Mouse (Mus musculus): ENCODE measurements around the gene Unc93b1.
"Not testable (repeated sequence)": the region's sequence is repeated elsewhere in the genome, so short reads cannot be mapped to it uniquely, and the experiment has no call there.

Gene Unc93b1

GRCm38 (mm10) chr19:3948546-3948945, 13.6 kb downstream of the Unc93b1 start:
- no peak for DNase-seq

DNA sequence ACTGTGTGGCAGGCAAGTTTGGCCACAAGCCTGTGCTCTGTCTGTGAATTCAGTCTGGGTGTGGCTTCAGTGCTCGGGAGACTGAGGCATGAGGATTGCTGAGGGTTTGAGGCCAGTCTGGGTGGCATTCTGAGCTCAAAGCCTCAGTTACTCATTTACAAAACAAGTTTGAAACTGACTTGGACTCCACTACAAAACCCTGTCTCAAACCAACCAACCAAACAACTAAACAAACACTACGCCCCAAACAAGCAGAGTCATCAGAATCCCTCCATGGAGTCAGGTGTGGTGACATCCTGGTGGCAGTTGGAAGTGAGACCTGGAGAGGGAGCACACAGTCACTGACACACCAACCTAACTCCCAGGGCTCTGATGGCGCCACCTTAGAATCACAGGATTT, 15.3 kb downstream of the Unc93b1 start:
- no peak for DNase-seq

DNA sequence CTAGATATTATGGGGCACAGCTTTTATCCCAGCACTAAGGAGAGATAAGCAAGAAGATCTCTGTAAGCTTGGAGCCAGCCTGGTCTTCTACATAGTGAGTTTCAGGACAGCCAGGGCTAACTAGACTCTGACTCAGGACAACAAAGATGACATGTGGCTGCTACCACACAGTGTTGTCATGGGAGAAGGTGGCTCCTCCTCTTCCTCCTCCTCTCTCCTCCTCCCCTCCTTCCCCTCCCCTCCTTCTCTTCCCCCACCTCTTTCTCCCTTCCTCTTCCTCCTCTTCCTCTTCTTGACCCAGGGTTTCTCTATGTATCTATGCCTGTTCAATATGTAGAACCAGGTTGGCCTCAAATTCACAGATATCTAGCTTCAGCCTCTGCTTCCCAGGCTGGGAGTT, 16.5 kb downstream of the Unc93b1 start:
- DNase-seq = no peak

DNA sequence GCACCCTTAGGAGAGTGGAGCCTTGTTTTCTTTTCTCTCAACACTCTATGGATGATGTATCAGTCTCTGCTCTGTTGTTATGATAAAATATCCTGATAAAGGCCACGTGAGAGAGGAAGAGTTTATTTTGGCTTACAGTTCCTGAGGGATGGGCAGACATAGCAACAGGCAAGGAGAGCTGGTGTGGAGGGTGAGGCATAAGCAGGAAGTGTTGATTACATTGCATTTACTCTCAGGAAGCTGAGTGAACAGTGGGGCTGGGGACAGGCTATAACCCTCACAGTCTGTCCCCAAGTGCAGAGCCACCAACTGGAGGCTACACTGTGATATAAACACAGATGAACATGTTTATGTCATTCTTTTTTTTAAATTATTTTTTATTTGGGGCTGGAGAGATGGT, 17.1 kb downstream of the Unc93b1 start:
- DNase-seq = no peak

DNA sequence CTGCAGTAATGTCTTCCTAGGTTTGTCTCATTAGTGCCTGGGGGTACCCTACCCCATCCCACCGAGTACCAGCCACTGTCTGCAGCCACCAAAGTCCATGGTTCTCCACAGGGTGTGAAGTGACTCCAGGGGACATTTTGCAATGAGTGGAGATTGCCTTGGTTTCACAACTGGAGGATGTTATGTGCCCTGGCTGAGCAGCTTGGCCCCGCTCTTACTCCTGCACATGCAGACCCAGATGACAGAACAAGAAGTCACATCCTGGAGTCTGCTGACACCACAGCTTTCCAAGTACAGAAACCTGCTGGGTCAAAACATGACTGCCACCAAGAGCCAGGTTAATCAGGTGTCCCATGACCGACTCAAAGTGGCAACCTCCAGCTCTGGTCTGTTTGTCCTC, 20.0 kb downstream of the Unc93b1 start:
- no peak for DNase-seq

GRCm38 (mm10) chr19:3955804-3956203, 20.8 kb downstream of the Unc93b1 start:
- DNase-seq = no peak

DNA sequence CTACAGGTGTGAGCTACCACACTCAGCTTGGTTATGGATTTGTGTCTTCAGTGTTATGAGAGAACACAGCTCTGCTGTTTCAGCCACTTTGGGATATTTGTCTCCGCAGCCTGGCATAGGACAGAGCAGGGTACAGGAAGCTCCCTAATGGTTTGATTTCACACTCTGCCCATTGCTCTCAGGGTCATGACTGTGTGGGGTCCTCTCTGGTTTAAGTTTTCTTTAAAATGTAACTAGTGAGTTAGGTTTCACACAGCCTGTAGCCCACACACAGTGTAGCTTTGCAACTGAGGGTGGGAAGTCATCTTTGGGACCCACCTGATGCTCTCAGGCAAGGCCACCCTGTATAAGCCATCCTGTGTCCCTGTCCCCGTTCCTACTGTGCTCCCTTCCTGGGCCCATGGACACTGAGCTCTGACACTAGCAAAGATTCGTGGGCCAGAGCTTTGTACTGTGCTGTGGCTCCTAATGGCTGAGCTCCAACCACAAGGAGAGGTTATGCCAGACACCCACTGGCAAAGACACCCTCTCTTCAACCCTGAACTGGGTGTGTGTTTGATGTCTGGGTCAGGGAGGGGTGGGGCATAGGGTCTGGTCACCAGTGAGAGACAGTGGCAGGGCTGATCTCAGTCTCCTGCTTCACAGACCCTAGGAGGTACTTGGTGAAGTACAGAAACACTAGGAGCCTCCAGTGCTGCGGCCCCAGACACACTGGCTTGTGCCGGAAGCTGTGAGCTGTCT, 22.5 kb downstream of the Unc93b1 start:
- DNase-seq = not testable (repeated sequence)

DNA sequence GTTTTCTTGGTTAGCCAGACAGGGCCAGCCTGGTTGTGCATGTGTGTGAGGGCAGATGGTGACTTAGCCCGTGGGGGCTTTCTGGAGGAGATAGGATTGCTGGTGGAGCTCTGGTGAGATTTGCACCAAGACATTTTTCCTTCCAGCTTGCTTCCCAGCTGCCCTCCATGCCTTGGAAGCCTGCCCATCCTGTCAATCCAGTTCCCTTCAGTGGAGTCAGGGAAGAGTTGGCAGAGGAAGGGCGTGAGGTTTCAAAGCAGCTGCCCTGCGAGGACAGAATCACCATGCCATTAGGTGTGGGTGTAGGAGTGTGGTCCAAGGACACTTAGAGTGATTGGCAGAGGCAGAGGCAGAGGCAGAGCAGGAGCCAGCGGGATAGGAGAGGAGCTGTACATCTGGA, 23.5 kb downstream of the Unc93b1 start, which contains the start of gene Aldh3b3:
TSS of gene Aldh3b3 (plus strand) at position 176 of the 400 bp plus-strand sequence.
- DNase-seq = no peak

DNA sequence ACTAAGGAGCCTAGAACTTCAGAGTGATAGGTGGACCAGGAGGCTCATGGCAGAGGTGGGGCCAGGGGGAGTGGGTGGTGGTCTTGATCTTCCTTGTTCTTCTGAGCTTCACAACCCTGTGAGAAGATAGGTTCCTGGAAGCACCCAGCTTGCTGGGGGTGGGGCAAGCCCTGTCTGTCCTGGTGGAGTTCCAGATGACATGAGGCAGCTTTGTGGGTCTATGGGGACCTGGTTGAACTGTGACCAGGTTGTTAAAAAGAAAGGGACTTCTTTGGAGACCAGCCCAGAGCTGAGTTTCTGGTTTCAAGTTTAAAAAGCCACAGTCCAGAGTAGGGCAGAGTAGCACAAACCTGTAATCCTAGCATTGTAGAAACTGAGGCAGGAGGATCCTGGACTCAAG, 24.0 kb downstream of the Unc93b1 start:
- no peak for DNase-seq

GRCm38 (mm10) chr19:3960211-3960610, 25.2 kb downstream of the Unc93b1 start:
- DNase-seq = no peak

DNA sequence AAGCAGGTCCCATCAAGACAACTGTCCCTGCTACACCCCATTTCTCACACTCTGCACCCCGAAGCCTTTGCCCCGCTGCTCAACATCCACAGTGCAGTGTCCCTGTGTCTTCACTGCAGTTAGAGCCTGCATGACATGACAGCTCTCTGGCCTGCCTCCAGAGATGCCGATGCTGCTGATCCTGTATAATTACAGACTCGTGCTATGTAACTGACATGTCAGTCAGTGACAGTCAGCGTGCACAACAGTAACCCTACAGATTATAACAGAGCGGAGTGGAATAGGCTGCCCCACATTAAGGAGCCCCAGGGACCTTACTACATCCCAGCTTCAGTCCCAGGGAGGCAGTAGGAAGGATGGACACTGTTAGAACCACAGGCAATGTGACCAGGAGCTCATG, 26.8 kb downstream of the Unc93b1 start:
- DNase-seq = not testable (repeated sequence)

- DNase-seq = peak; percentile 30
Measured at GRCm38 (mm10) chr19:3962469-3962868, 27.5 kb downstream of the Unc93b1 start.

- no peak for DNase-seq
Measured at GRCm38 (mm10) chr19:3964030-3964429, 29.0 kb downstream of the Unc93b1 start.

DNA sequence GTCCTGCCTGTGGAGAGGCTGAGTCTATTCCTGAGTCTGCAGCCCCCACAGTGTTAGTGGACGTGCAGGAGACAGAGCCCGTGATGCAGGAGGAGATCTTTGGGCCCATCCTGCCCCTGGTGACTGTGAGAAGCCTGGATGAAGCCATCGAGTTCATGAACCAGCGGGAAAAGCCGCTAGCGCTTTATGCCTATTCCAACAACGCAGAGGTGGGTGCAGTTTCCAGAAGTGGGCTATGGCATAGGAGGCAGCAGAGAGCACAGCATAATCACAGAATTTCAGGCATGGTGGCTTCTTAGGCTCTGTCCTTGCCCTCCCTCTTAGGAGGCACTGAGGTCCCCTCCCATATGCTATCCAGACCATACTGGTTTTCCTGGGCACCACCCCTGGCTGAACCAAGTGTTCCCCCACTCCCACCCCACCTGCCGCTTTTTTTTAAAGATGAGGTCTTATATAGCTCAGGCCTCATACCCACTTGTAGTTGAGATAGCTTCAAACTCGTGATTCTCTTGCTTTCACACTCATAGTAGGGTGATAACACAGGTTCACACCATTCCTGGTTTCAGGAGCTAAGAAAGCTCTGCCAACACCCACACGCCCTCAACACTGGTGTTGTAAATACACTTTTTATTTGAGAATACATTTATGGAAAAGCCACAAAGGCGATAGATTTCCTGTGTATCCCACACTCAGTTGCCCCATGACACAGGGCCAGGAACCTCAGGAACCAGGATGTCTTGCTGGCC, 31.5 kb downstream of the Unc93b1 start:
- no peak for DNase-seq

DNA sequence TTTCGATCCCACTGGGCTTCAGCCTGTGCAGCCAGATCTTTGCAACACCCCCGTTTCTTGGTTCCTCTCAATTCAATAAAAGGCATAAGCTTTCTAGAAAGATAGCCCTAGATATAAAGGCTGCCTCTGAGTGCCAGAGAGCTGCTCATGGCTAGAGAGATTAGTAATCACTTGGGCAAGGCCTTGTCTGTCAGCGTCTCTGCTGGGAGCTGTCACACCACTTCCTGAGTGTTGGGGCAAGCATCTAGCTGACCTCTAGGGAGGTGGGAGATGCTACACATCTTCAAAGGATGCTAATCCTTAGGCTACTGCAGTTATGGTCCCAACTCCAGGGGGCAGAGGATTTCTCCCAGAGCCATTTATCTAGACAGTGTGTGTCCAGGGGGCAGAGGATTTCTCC, 32.3 kb downstream of the Unc93b1 start:
- no peak for DNase-seq

GRCm38 (mm10) chr19:3972229-3972628, 37.2 kb downstream of the Unc93b1 start, which contains the start of gene Aldh3b2:
Aldh3b2 (plus strand) TSS chr19:3972328.
- DNase-seq = no peak

DNA sequence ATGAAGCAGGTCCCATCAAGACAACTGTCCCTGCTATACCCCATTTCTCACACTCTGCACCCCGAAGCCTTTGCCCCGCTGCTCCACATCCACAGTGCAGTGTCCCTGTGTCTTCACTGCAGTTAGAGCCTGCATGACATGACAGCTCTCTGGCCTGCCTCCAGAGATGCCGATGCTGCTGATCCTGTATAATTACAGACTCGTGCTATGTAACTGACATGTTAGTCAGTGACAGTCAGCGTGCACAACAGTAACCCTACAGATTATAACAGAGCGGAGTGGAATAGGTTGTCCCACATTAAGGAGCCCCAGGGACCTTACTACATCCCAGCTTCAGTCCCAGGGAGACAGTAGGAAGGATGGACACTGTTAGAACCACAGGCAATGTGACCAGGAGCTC, 39.6 kb downstream of the Unc93b1 start:
- DNase-seq = not testable (repeated sequence)

- DNase-seq = no peak
Measured at GRCm38 (mm10) chr19:3975866-3976265, 40.9 kb downstream of the Unc93b1 start.

- peak; percentile 85 for DNase-seq
Measured at GRCm38 (mm10) chr19:3980309-3980708, 45.3 kb downstream of the Unc93b1 start.

- no peak for DNase-seq
Measured at GRCm38 (mm10) chr19:3980917-3981316, 45.9 kb downstream of the Unc93b1 start.

- no peak for DNase-seq
Measured at GRCm38 (mm10) chr19:3983527-3984200, 48.7 kb downstream of the Unc93b1 start.

DNA sequence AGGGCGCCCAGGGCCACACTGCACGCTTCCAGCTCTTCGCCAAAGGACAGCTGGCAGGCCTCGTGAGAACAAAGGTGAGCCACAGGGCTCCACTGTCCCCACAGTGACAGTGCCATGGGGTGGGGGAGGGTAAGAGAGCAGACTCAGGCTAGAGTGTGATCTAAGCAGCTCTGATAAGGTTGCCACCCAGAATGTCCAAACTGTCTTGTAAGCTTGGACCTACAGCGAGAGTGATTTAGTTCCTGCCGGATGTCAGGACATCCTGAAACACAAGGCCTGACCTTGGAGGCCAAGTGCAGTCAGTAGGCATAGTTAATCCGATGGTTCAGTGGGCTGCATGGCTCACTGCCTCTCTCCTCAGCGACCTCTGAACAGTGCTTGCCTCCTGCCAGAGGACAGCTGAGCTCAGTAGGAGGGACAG, 50.3 kb downstream of the Unc93b1 start:
- no peak for DNase-seq

GRCm38 (mm10) chr19:3986334-3986733, 51.3 kb downstream of the Unc93b1 start, which contains the start of gene Acy3:
Acy3 (plus strand) TSS chr19:3986570.
- DNase-seq = no peak

- DNase-seq = no peak
Measured at GRCm38 (mm10) chr19:3988066-3988465, 53.1 kb downstream of the Unc93b1 start.

Measured in thymus, postnatal 14 days (tissue).